Mouse (Mus musculus) myocyte (in vitro differentiated cells): ENCODE measurements around the gene Cxcl9. TPM values are rescaled to one million over a fixed set of nuclear protein-coding genes. Genes with fewer than 3 reads are reported as not detected.

Experiments
- H3K27me3 ChIP-seq: one replicate; pipeline ENCODE4 v1.6.1; 2011; ENCODE audit not compliant: control insufficient read depth, insufficient read depth, insufficient read length
- H3K36me3 ChIP-seq: one replicate; pipeline ENCODE4 v1.6.1; 2011; ENCODE audit not compliant: control insufficient read depth, insufficient read depth
- H3K4me2 ChIP-seq: one replicate; pipeline ENCODE4 v1.6.1; 2011; ENCODE audit warnings: low read depth, control low read depth
- H3K4me3 ChIP-seq: one replicate; pipeline ENCODE4 v1.5.1; 2011; ENCODE audit warnings: mild to moderate bottlenecking, control low read depth, moderate library complexity
- H3K79me2 ChIP-seq: one replicate; pipeline ENCODE4 v1.6.1; 2011; ENCODE audit not compliant: control insufficient read depth, insufficient read depth
- H3ac ChIP-seq: one replicate; pipeline ENCODE4 v1.6.1; 2011; ENCODE audit not compliant: control insufficient read depth, insufficient read length
- CEBPB ChIP-seq: IDR thresholded peaks from 2 replicates; pipeline ENCODE4 v1.6.1; 2011; ENCODE audit warnings: mild to moderate bottlenecking, moderate library complexity; ENCODE audit not compliant: poor library complexity, insufficient read depth, severe bottlenecking
- E2F4 ChIP-seq: IDR thresholded peaks from one replicate; pipeline ENCODE4 v1.6.1; 2011; ENCODE audit warnings: mild to moderate bottlenecking, control low read depth, moderate library complexity; ENCODE audit not compliant: insufficient read depth
- MAX ChIP-seq: IDR thresholded peaks from one replicate; pipeline ENCODE4 v1.6.1; 2011; ENCODE audit warnings: low read depth, mild to moderate bottlenecking, control low read depth
- MYOD1 ChIP-seq, 3 experiments: IDR thresholded peaks; one replicate each; pipeline ENCODE4 v1.6.1; 2011; ENCODE audit warnings: control low read depth in 2 of 3, low read depth in 2 of 3, mild to moderate bottlenecking in 2 of 3, moderate library complexity in 1 of 3; ENCODE audit not compliant: insufficient read length in 2 of 3, control insufficient read depth in 1 of 3
- MYOG ChIP-seq, 3 experiments: IDR thresholded peaks; one replicate each; pipeline ENCODE4 v1.6.1; 2011; ENCODE audit warnings: control low read depth in 2 of 3, low read depth in 2 of 3, mild to moderate bottlenecking in 2 of 3; ENCODE audit not compliant: insufficient read length in 2 of 3, control insufficient read depth in 1 of 3, insufficient read depth in 1 of 3
- POLR2A ChIP-seq: IDR thresholded peaks from one replicate; pipeline ENCODE4 v1.6.1; 2011; ENCODE audit warnings: low read depth, mild to moderate bottlenecking, control low read depth, moderate library complexity; ENCODE audit not compliant: insufficient read length
- POLR2AphosphoS2 ChIP-seq: IDR thresholded peaks from one replicate; pipeline ENCODE4 v1.6.1; 2011; ENCODE audit warnings: low read depth, control low read depth; ENCODE audit not compliant: insufficient read length
- REST ChIP-seq: IDR thresholded peaks from one replicate; pipeline ENCODE4 v1.6.1; 2011; ENCODE audit warnings: mild to moderate bottlenecking, control low read depth, moderate library complexity; ENCODE audit not compliant: insufficient read depth, insufficient read length
- SRF ChIP-seq: IDR thresholded peaks from one replicate; pipeline ENCODE4 v1.6.1; 2011; ENCODE audit warnings: low read depth; ENCODE audit not compliant: control insufficient read depth, insufficient read length
- TCF12 ChIP-seq: IDR thresholded peaks from one replicate; pipeline ENCODE4 v1.6.1; 2011; ENCODE audit warnings: mild to moderate bottlenecking, control low read depth; ENCODE audit not compliant: poor library complexity, insufficient read depth, severe bottlenecking
- TCF3 ChIP-seq: IDR thresholded peaks from one replicate; pipeline ENCODE4 v1.6.1; 2011; ENCODE audit warnings: low read depth, control low read depth; ENCODE audit not compliant: insufficient read length
- USF1 ChIP-seq: IDR thresholded peaks from one replicate; pipeline ENCODE4 v1.6.1; 2011; ENCODE audit warnings: low read depth, mild to moderate bottlenecking, control low read depth, moderate library complexity
- polyA plus RNA-seq: library from polyadenylated mRNA; unstranded; fragments of >200 nt; fragmentation: generic; extraction: Trizol; gene quantifications from one replicate; pipeline ENCODE4 v1.2.1, GENCODE M21; 2012; ENCODE audit warnings: missing spikeins

Gene Cxcl9
- polyA plus RNA-seq, 1 experiment = 0.02 TPM

- Histone ChIP-seq H3K79me2 (peaks cover 31% of the 10 kb centered on the region), H3ac (no peak overlapping the region), H3K4me2 (no peak overlapping the region), H3K36me3 (peaks cover 31% of the 10 kb centered on the region), H3K27me3 (no peaks in the 10 kb centered on the region), H3K4me3 (no peak overlapping the region)
- no peak for TF ChIP-seq SRF
- TF ChIP-seq MYOD1 (IDR thresholded peaks at IDR 0.05; ENCODE audit: control insufficient read depth in 1 of 3, insufficient read length in 2 of 3, low read depth in 2 of 3) = no peak
- no peak for TF ChIP-seq MAX
- no peak for TF ChIP-seq USF1
- TF ChIP-seq TCF3 = no peak
- no peak for TF ChIP-seq CEBPB
- no peak for TF ChIP-seq POLR2AphosphoS2
- TF ChIP-seq MYOG (IDR thresholded peaks at IDR 0.05; ENCODE audit: control insufficient read depth in 1 of 3, insufficient read depth in 1 of 3, insufficient read length in 2 of 3, low read depth in 2 of 3) = no peak
- no peak for TF ChIP-seq REST
- no peak for TF ChIP-seq POLR2A
- TF ChIP-seq E2F4 = no peak
- no peak for TF ChIP-seq TCF12
Measured at GRCm38 (mm10) chr5:92304291-92304690, 23.6 kb downstream of the Cxcl9 start.

GRCm38 (mm10) chr5:92302149-92302840 is 25.6 kb downstream of the Cxcl9 start:
- Histone ChIP-seq H3K36me3 (peaks cover 38% of the 10 kb centered on the region), H3K4me3 (no peak overlapping the region), H3K27me3 (no peaks in the 10 kb centered on the region), H3K79me2 (peaks cover 11% of the 10 kb centered on the region), H3K4me2 (no peak overlapping the region), H3ac (no peak overlapping the region)
- TF ChIP-seq MYOD1 (IDR thresholded peaks at IDR 0.05; ENCODE audit: control insufficient read depth in 1 of 3, insufficient read length in 2 of 3, low read depth in 2 of 3) = no peak
- no peak for TF ChIP-seq MAX
- TF ChIP-seq CEBPB = no peak
- no peak for TF ChIP-seq MYOG (IDR thresholded peaks at IDR 0.05; ENCODE audit: control insufficient read depth in 1 of 3, insufficient read depth in 1 of 3, insufficient read length in 2 of 3, low read depth in 2 of 3)
- TF ChIP-seq E2F4 = no peak
- no peak for TF ChIP-seq POLR2AphosphoS2
- no peak for TF ChIP-seq SRF
- no peak for TF ChIP-seq TCF3
- TF ChIP-seq POLR2A = no peak

- H3ac ChIP-seq = no peak overlapping the region
- TF ChIP-seq CEBPB (no peak), POLR2A (no peak), TCF3 (no peak), TCF12 (no peak), SRF (no peak), POLR2AphosphoS2 (no peak), MAX (no peak), REST (no peak), USF1 (no peak), E2F4 (no peak), MYOG (IDR thresholded peaks at IDR 0.05; ENCODE audit: control insufficient read depth in 1 of 3, insufficient read depth in 1 of 3, insufficient read length in 2 of 3, low read depth in 2 of 3) (no peak), MYOD1 (IDR thresholded peaks at IDR 0.05; ENCODE audit: control insufficient read depth in 1 of 3, insufficient read length in 2 of 3, low read depth in 2 of 3) (no peak)
- no peak overlapping the region for H3K4me3 ChIP-seq
- H3K36me3 ChIP-seq = peaks cover 36% of the 10 kb centered on the region
- H3K79me2 ChIP-seq = no peaks in the 10 kb centered on the region
- no peak overlapping the region for H3K4me2 ChIP-seq
- no peaks in the 10 kb centered on the region for H3K27me3 ChIP-seq
Measured at GRCm38 (mm10) chr5:92294525-92294924, 33.4 kb downstream of the Cxcl9 start.

- H3K79me2 ChIP-seq = no peaks in the 10 kb centered on the region
- TF ChIP-seq MYOG (IDR thresholded peaks at IDR 0.05; ENCODE audit: control insufficient read depth in 1 of 3, insufficient read depth in 1 of 3, insufficient read length in 2 of 3, low read depth in 2 of 3) (no peak), POLR2AphosphoS2 (no peak)
- no peak overlapping the region for H3ac ChIP-seq
- H3K27me3 ChIP-seq = no peaks in the 10 kb centered on the region
- no peak overlapping the region for H3K4me2 ChIP-seq
- peaks cover 39% of the 10 kb centered on the region for H3K36me3 ChIP-seq
- no peak overlapping the region for H3K4me3 ChIP-seq
Measured at GRCm38 (mm10) chr5:92291652-92292414, 36.0 kb downstream of the Cxcl9 start.

- H3K4me3 ChIP-seq = no peak overlapping the region
- H3K36me3 ChIP-seq = peaks cover 44% of the 10 kb centered on the region
- no peaks in the 10 kb centered on the region for H3K79me2 ChIP-seq
- no peak overlapping the region for H3K4me2 ChIP-seq
- no peak for TF ChIP-seq TCF3
- no peak for TF ChIP-seq POLR2AphosphoS2
- TF ChIP-seq POLR2A = no peak
- no peak for TF ChIP-seq E2F4
- TF ChIP-seq TCF12 = no peak
- no peak for TF ChIP-seq MYOD1 (IDR thresholded peaks at IDR 0.05; ENCODE audit: control insufficient read depth in 1 of 3, insufficient read length in 2 of 3, low read depth in 2 of 3)
- TF ChIP-seq MAX = no peak
- TF ChIP-seq REST = no peak
- TF ChIP-seq SRF = no peak
- no peak for TF ChIP-seq CEBPB
- TF ChIP-seq USF1 = no peak
- TF ChIP-seq MYOG (IDR thresholded peaks at IDR 0.05; ENCODE audit: control insufficient read depth in 1 of 3, insufficient read depth in 1 of 3, insufficient read length in 2 of 3, low read depth in 2 of 3) = no peak
- no peaks in the 10 kb centered on the region for H3K27me3 ChIP-seq
- H3ac ChIP-seq = no peak overlapping the region
Measured at GRCm38 (mm10) chr5:92287840-92288239, 40.0 kb downstream of the Cxcl9 start.
